Mouse (Mus musculus) regulatory T cell (primary cell): ENCODE results near the gene Olfr301.

Source experiments
- in situ Hi-C: fragments of 300-600 bp; cut with MboI, MseI; formaldehyde crosslinking; loops from one replicate; pipeline ENCODE4 v1.15.1; 2025; ENCODE audit warnings: high pct_unique_total_duplicates

The Olfr301 gene

GRCm38 (mm10) chr7:86403546-86403945, at the start of gene Olfr301:
Gene Olfr301, plus strand, starts transcription at chr7:86403846.
- in situ Hi-C loops, result no loop called here

- in situ Hi-C loops, result no loop called here
Measured at GRCm38 (mm10) chr7:86366828-86367227, 36.8 kb upstream of the Olfr301 start, which contains the start of gene Olfr305. Gene Olfr305, minus strand, starts transcription at chr7:86366928.

GRCm38 (mm10) chr7:86385769-86386168, 17.9 kb upstream of the Olfr301 start:
- in situ Hi-C loops, result no loop called here

GRCm38 (mm10) chr7:86386558-86386957, 17.1 kb upstream of the Olfr301 start, which contains the start of gene Olfr304:
Gene Olfr304, minus strand, starts transcription at chr7:86386658.
- in situ Hi-C loops, result no loop called here

- in situ Hi-C loops, result no loop called here
Measured at GRCm38 (mm10) chr7:86397689-86398088, 6.0 kb upstream of the Olfr301 start, which contains the start of gene Olfr303. Gene Olfr303, minus strand, starts transcription at chr7:86397789.

- in situ Hi-C loops, result no loop called here
Measured at GRCm38 (mm10) chr7:86459621-86460020, 56.0 kb downstream of the Olfr301 start, which contains the start of gene Olfr299. Gene Olfr299, plus strand, starts transcription at chr7:86459921.
